Mouse (Mus musculus) intestine, postnatal 0 days (tissue): Measurements from ENCODE around the gene Cdkn2aipnl. TPM values are rescaled to one million over a fixed set of nuclear protein-coding genes. Genes with fewer than 3 reads are reported as not detected.

ENCODE experiments used
- ATAC-seq: fragments of 200-750 bp; cut with Nextera tagmentation; 2 replicates; pipeline ENCODE4 v1.8.0; 2017; ENCODE audit warnings: mild to moderate bottlenecking, moderate TSS enrichment, moderate library complexity
- H3K27ac ChIP-seq: fragments of 300-500 bp; sonication (generic); 2 replicates; pipeline ENCODE4 v1.5.1; 2014; ENCODE audit warnings: mild to moderate bottlenecking, low read depth, low read length, moderate library complexity
- H3K27me3 ChIP-seq: fragments of 300-500 bp; sonication (generic); replicated peaks from 2 replicates; pipeline ENCODE4 v1.6.1; 2014; ENCODE audit warnings: low read length, mixed read lengths; ENCODE audit not compliant: control insufficient read depth, insufficient read depth
- H3K36me3 ChIP-seq: fragments of 300-500 bp; sonication (generic); 2 replicates; pipeline ENCODE4 v1.6.1; 2014; ENCODE audit warnings: mild to moderate bottlenecking, moderate library complexity; ENCODE audit not compliant: control insufficient read depth, insufficient read depth
- H3K4me1 ChIP-seq: fragments of 300-500 bp; sonication (generic); replicated peaks from 2 replicates; pipeline ENCODE4 v1.6.1; 2014; ENCODE audit warnings: antibody characterized with exemption, low read length, mixed read lengths; ENCODE audit not compliant: control insufficient read depth, insufficient read depth
- H3K4me2 ChIP-seq: fragments of 300-500 bp; sonication (generic); replicated peaks from 2 replicates; pipeline ENCODE4 v1.6.1; 2014; ENCODE audit warnings: low read depth, mild to moderate bottlenecking, moderate library complexity
- H3K4me3 ChIP-seq: fragments of 300-500 bp; sonication (generic); 2 replicates; pipeline ENCODE4 v1.5.1; 2014; ENCODE audit warnings: low read depth, low read length
- H3K9ac ChIP-seq: fragments of 300-500 bp; sonication (generic); 2 replicates; pipeline ENCODE4 v1.6.1; 2014; ENCODE audit warnings: mild to moderate bottlenecking, low read depth, low read length
- H3K9me3 ChIP-seq: fragments of 300-500 bp; sonication (generic); 2 replicates; pipeline ENCODE4 v1.6.1; 2016; ENCODE audit warnings: mixed run types; ENCODE audit not compliant: control insufficient read depth
- CTCF ChIP-seq: sonication (generic); IDR thresholded peaks from 2 replicates; pipeline ENCODE4 v1.5.1; 2016; ENCODE audit warnings: low read depth, mild to moderate bottlenecking, control low read depth, antibody characterized with exemption, moderate library complexity
- WGBS: fragments of 180-500 bp; shearing (Covaris S2); extraction: QIAGEN DNeasy Blood & Tissue Kit; methylation state at CpG from one replicate; pipeline ENCODE4 v1.1.7; 2014; 5-methylcytosine and 5-hydroxymethylcytosine counted together
- polyA plus RNA-seq: library from polyadenylated mRNA; unstranded; fragments of >200 nt; fragmentation: Nextera tagmentation; extraction: Ambion mirVana; gene quantifications from 2 replicates; pipeline ENCODE4 v1.2.1, GENCODE M21; 2015

Gene Cdkn2aipnl
- polyA plus RNA-seq, 1 experiment from 2014 or later: 49.0 TPM

DNA sequence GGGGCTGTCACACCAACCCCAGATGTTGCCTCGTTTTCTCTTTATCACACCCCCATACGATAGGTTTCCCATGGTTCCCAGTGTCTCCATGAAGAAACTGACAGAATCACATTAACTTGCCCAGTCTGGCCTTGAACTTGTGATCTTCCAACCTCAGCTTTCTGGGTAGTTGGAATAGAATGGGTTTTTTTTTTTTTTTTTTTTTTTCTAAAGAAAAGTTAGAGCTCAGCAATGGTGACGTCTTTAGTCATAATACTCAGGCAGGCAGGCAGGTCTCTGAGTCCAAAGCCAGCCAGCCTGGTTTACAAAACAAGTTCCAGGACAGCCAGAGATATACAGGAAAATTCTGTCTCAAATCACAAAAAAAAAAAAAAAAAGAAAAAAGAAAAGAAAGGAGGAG lies 23.2 kb upstream of the Cdkn2aipnl start:
- H3K36me3 ChIP-seq: no peaks in the 10 kb centered on the region
- TF ChIP-seq CTCF: no peak
- no peak overlapping the region for H3K4me3 ChIP-seq
- H3K9me3 ChIP-seq: no peaks in the 10 kb centered on the region
- H3K4me2 ChIP-seq: no peak overlapping the region
- 84% methylated on average over 3 of the region's 3 CpGs for WGBS
- no peak overlapping the region for H3K9ac ChIP-seq
- H3K27ac ChIP-seq: no peak overlapping the region
- no peak for ATAC-seq
- no peaks in the 10 kb centered on the region for H3K27me3 ChIP-seq
- 0 out of 2 replicates have a peak, but pooled peaks cover 5% of the 10 kb centered on the region for H3K4me1 ChIP-seq

DNA sequence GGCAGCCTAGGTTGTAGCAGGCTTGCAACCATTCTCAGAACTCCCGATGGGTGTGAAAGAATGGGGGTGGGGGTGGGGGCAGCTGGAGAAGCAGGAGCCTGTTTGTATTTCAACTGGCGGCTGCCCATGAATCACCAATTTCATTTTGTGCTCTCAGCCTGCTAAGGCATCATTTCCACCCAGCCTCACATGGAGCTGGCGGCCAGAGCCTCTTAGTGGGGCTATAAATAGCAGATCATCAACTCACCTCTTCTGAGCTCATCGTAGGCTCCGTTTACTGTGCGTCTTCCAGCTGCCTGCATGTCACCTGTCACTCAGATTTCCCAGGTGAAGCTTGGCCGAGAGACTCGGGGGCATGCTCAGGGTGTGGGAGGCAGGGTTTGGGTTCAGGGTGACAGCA lies 21.9 kb upstream of the Cdkn2aipnl start:
- H3K4me3 ChIP-seq: no peak overlapping the region
- no peak overlapping the region; the same call in 1 of the 2 replicates for H3K4me2 ChIP-seq
- H3K4me1 ChIP-seq: 0 out of 2 replicates have a peak, but pooled peaks cover 5% of the 10 kb centered on the region
- H3K27ac ChIP-seq: no peak overlapping the region
- H3K27me3 ChIP-seq: no peaks in the 10 kb centered on the region
- no peak for TF ChIP-seq CTCF
- H3K9ac ChIP-seq: no peak overlapping the region
- WGBS: 4% methylated on average over 8 of the region's 8 CpGs
- no peaks in the 10 kb centered on the region for H3K9me3 ChIP-seq
- H3K36me3 ChIP-seq: no peaks in the 10 kb centered on the region
- no peak for ATAC-seq

- no peak for ATAC-seq
- Histone ChIP-seq H3K27me3 (no peaks in the 10 kb centered on the region), H3K36me3 (no peaks in the 10 kb centered on the region), H3K27ac (no peak overlapping the region), H3K4me2 (no peak overlapping the region), H3K4me1 (0 out of 2 replicates have a peak, but pooled peaks cover 5% of the 10 kb centered on the region), H3K4me3 (no peak overlapping the region), H3K9ac (no peak overlapping the region), H3K9me3 (no peaks in the 10 kb centered on the region)
- TF ChIP-seq CTCF: no peak
- WGBS: 73% methylated on average over 6 of the region's 6 CpGs
These were observed 21.3 kb upstream of the Cdkn2aipnl start for GRCm38 (mm10) chr11:51946144-51946543.

GRCm38 (mm10) chr11:51949155-51949840 lies 18.2 kb upstream of the Cdkn2aipnl start:
- no peak for ATAC-seq
- no peak overlapping the region for H3K9ac ChIP-seq
- H3K27me3 ChIP-seq: no peaks in the 10 kb centered on the region
- no peak overlapping the region for H3K4me3 ChIP-seq
- H3K4me2 ChIP-seq: no peak overlapping the region
- H3K9me3 ChIP-seq: no peaks in the 10 kb centered on the region
- TF ChIP-seq CTCF: no peak
- WGBS: 65% methylated on average over 9 of the region's 9 CpGs
- 0 out of 2 replicates have a peak, but pooled peaks cover 5% of the 10 kb centered on the region for H3K4me1 ChIP-seq
- H3K27ac ChIP-seq: no peak overlapping the region
- no peaks in the 10 kb centered on the region for H3K36me3 ChIP-seq

GRCm38 (mm10) chr11:51949919-51950318 lies 17.5 kb upstream of the Cdkn2aipnl start:
- Histone ChIP-seq H3K9ac (no peak overlapping the region), H3K9me3 (no peaks in the 10 kb centered on the region), H3K36me3 (no peaks in the 10 kb centered on the region), H3K27me3 (no peaks in the 10 kb centered on the region), H3K4me2 (no peak overlapping the region), H3K4me3 (no peak overlapping the region), H3K27ac (no peak overlapping the region), H3K4me1 (0 out of 2 replicates have a peak, but pooled peaks cover 5% of the 10 kb centered on the region)
- TF ChIP-seq CTCF: no peak
- ATAC-seq: no peak
- WGBS: 91% methylated on average over 9 of the region's 9 CpGs

DNA sequence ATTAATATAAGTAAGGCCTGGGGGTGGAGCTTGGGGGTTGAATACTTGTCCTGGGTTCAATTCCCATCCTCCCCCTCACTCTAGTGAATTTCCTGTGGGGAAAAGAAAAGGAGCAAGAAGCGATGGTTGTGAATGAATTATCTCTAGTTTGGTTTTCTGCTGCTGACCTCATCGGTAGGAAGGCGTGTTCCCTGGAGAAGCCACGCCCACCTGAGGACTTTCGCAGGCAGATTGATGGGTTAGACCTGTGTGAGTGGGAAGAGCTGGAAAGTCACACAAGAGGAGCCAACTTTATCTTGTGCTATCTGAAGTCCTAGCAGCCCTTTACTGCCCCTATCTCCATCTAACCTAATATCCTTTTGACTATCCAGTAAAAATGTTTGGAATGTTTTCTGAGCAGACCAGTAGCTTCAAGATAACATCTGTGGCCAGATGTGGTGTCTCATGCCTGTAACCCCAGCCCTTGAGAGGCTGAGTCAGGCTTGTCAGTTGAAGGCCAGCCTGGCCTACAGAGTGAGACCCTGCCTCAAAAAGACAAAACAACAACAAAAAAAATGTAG lies 15.5 kb upstream of the Cdkn2aipnl start:
- Histone ChIP-seq H3K4me2 (no peak overlapping the region), H3K4me1 (no peaks in the 10 kb centered on the region), H3K4me3 (no peak overlapping the region), H3K27ac (no peak overlapping the region), H3K36me3 (no peaks in the 10 kb centered on the region), H3K9ac (no peak overlapping the region), H3K27me3 (no peaks in the 10 kb centered on the region), H3K9me3 (no peaks in the 10 kb centered on the region)
- no peak for ATAC-seq
- no peak for TF ChIP-seq CTCF
- WGBS: 32% methylated on average over 5 of the region's 5 CpGs
